Mouse (Mus musculus): Measurements from ENCODE around the gene Zfp385a. TPM values are rescaled to one million over a fixed set of nuclear protein-coding genes. Genes with fewer than 3 reads are reported as not detected.

The Zfp385a gene
- total and polyA plus RNA-seq, 3 experiments, result 4.4 to 54.0 TPM; not detected in 1

DNA sequence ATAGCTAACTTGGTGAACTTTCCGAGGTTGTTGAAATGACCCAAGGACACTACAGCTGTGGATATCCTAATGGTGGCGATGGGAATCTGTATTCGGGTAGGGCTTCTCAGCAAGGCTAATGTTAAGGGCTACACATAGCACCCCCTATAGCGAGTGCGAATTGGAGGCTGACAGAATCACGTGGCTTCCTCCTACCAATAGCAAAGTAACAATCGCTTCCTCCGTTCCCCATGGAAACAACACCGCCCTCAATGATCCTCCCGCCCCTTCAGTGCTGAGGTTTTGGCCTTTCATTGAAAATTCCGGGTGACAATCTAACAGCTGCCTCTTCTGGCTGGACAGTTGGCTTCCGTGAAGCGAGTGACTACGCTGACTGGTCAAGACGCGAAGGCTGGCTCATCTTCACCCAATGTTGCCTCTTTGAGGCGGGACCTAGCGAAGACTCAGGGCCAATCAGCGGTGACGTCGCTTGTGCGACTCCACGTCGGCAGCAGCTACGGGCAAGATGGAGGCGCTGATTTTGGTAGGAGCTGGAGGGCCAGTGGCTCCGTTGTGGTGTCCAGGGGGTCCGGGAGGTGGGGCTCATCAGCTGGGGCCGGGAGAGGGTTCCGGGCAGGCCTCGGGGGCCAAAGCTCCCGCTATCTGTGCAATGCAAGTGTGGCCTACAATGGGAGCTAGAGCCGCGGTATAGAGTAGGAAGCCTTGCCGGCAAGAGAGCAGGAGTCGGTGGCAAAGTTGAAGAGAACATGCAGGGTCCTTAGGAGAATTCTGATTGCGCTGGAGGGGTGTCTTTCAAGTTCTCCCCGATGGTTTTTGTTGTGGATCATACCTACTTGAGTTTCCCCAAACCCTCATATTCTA, 67.2 kb downstream of the Zfp385a start, which contains the start of gene Copz1:
Gene Copz1 (plus strand): TSS at position 296 of the 861 bp plus-strand sequence.
- H3K79me2 ChIP-seq (ENCODE audit: control insufficient read depth, insufficient read depth, low read length, poor library complexity), result peaks cover 22% of the 10 kb centered on the region
- TF ChIP-seq RCOR1 (IDR thresholded peaks at IDR 0.05; ENCODE audit: low read depth, low read length) (no peak), USF2 (IDR thresholded peaks at IDR 0.05; ENCODE audit: borderline replicate concordance in 1 of 2, insufficient read depth in 1 of 2, low read depth in 1 of 2, low read length in 2 of 2) (peak in 1 of 2 experiments; percentile 74; a peak in 2 of 4 replicates), ZC3H11A (IDR thresholded peaks at IDR 0.05; ENCODE audit: low read depth, low read length) (no peak), UBTF (IDR thresholded peaks at IDR 0.05; ENCODE audit: borderline replicate concordance, insufficient read depth, low read depth, low read length) (peak; percentile 95; the same call in 1 of the 2 replicates), E2F4 (IDR thresholded peaks at IDR 0.05; ENCODE audit: borderline replicate concordance, low read depth, low read length) (no peak), RAD21 (IDR thresholded peaks at IDR 0.05; ENCODE audit: low read depth, low read length) (no peak), KAT2A (conservative IDR thresholded peaks at IDR 0.05; ENCODE audit: low read depth, low read length) (peak; percentile 53), USF1 (IDR thresholded peaks at IDR 0.05; ENCODE audit: low read depth, low read length) (peak; percentile 97), TBP (IDR thresholded peaks at IDR 0.05; ENCODE audit: low read depth, low read length) (peak; percentile 66), HCFC1 (IDR thresholded peaks at IDR 0.05; ENCODE audit: low read depth, low read length) (peak; percentile 79; the same call in 1 of the 2 replicates), SIN3A (IDR thresholded peaks at IDR 0.05; ENCODE audit: low read length) (peak; percentile 77), MAZ (IDR thresholded peaks at IDR 0.05; ENCODE audit: low read depth, low read length) (0 out of 2 replicates have a peak, but pooled peaks have one; percentile 7), ZKSCAN1 (IDR thresholded peaks at IDR 0.05; ENCODE audit: low read depth, low read length) (no peak), ELF1 (IDR thresholded peaks at IDR 0.05; ENCODE audit: low read depth, low read length) (peak; percentile 84), GABPA (IDR thresholded peaks at IDR 0.05; ENCODE audit: low read depth, low read length) (no peak), NELFE (IDR thresholded peaks at IDR 0.05; ENCODE audit: low read depth, low read length) (peak; percentile 57), CHD1 (IDR thresholded peaks at IDR 0.05; ENCODE audit: low read depth, low read length) (no peak), MYC (IDR thresholded peaks at IDR 0.05; ENCODE audit: low read depth, low read length) (no peak; the same call in 1 of the 2 replicates), MYB (IDR thresholded peaks at IDR 0.05; ENCODE audit: low read depth, low read length) (no peak), CHD2 (IDR thresholded peaks at IDR 0.05; ENCODE audit: low read length) (peak; percentile 76), ZNF384 (IDR thresholded peaks at IDR 0.05; ENCODE audit: low read depth, low read length) (no peak), MXI1 (IDR thresholded peaks at IDR 0.05; ENCODE audit: low read depth, low read length) (peak; percentile 47; the same call in 1 of the 2 replicates), MAX (IDR thresholded peaks at IDR 0.05; ENCODE audit: low read length) (peak; percentile 92), POLR2A (IDR thresholded peaks at IDR 0.05; ENCODE audit: control insufficient read depth in 1 of 2, insufficient read depth in 1 of 2, low read depth in 1 of 2, low read length in 2 of 2, poor library complexity in 1 of 2) (peak in 1 of 2 experiments; percentile 63; a peak in 2 of 4 replicates), CTCF (IDR thresholded peaks at IDR 0.05 in 2 of 3, conservative IDR thresholded peaks at IDR 0.05 in 1 of 3; ENCODE audit: control insufficient read depth in 1 of 3, insufficient read depth in 1 of 3, low read depth in 2 of 3, low read length in 3 of 3, poor library complexity in 1 of 3, severe bottlenecking in 1 of 3) (peak in 1 of 3 experiments; percentile 17; a peak in 1 of 6 replicates)
- H3K4me1 ChIP-seq (ENCODE audit: control insufficient read depth in 1 of 2, insufficient read depth in 2 of 2, low read length in 2 of 2), result peaks cover 3 to 15% of the 10 kb centered on the region in 2 experiments; a peak in 3 of 4 replicates
- no peaks in the 10 kb centered on the region for H3K27me3 ChIP-seq (ENCODE audit: control insufficient read depth in 1 of 2, insufficient read depth in 2 of 2, low read length in 2 of 2)
- peak within 1 kb of the TSS; percentile 84 to 96 for H3K4me3 ChIP-seq (ENCODE audit: control insufficient read depth in 1 of 2, insufficient read depth in 1 of 2, low read depth in 2 of 2, low read length in 2 of 2)
- H3K27ac ChIP-seq (ENCODE audit: control insufficient read depth, low read depth, low read length), result peak within 1 kb of the TSS; percentile 61
- peak; percentile 96 for DNase-seq (ENCODE audit: low read depth, low spot score)
- H3K36me3 ChIP-seq (ENCODE audit: control insufficient read depth in 1 of 2, insufficient read depth in 2 of 2, low read length in 2 of 2), result peaks cover 0 to 18% of the 10 kb centered on the region in 2 experiments; a peak in 2 of 4 replicates
- no peaks in the 10 kb centered on the region for H3K9me3 ChIP-seq (replicated peaks; ENCODE audit: insufficient read depth, low read length)
- H3K9ac ChIP-seq (ENCODE audit: control insufficient read depth, low read depth, low read length, poor library complexity, severe bottlenecking), result peak within 1 kb of the TSS; percentile 97

Data from MEL (cell line).